Mouse (Mus musculus) neural tube, embryonic 11.5 days (tissue): ENCODE measurements around the gene Prdm10. TPM values are rescaled to one million over a fixed set of nuclear protein-coding genes. Genes with fewer than 3 reads are reported as not detected.

ENCODE experiments used
- ATAC-seq: fragments of 200-750 bp; cut with Nextera tagmentation; 2 replicates; pipeline ENCODE4 v1.8.0; 2017; ENCODE audit warnings: moderate number of reproducible peaks, mild to moderate bottlenecking, moderate TSS enrichment, moderate library complexity; ENCODE audit not compliant: insufficient read depth, low FRiP score, low TSS enrichment
- DNase-seq: peaks from one replicate; pipeline ENCODE4 v3.0.0-alpha.2; 2015; ENCODE audit warnings: low spot score
- H3K27ac ChIP-seq: fragments of 300-500 bp; sonication (generic); 2 replicates; pipeline ENCODE4 v1.5.1; 2014; ENCODE audit warnings: low read depth, mild to moderate bottlenecking, low read length
- H3K27me3 ChIP-seq: fragments of 300-500 bp; sonication (generic); 2 replicates; pipeline ENCODE4 v1.6.1; 2014; ENCODE audit warnings: mild to moderate bottlenecking, low read length, mixed read lengths; ENCODE audit not compliant: control insufficient read depth, insufficient read depth
- H3K36me3 ChIP-seq: fragments of 300-500 bp; sonication (generic); 2 replicates; pipeline ENCODE4 v1.6.1; 2014; ENCODE audit warnings: mild to moderate bottlenecking, low read length, moderate library complexity, mixed read lengths; ENCODE audit not compliant: control insufficient read depth, insufficient read depth
- H3K4me1 ChIP-seq: fragments of 300-500 bp; sonication (generic); 2 replicates; pipeline ENCODE4 v1.6.1; 2014; ENCODE audit warnings: low read length, mixed read lengths; ENCODE audit not compliant: control insufficient read depth, insufficient read depth
- H3K4me2 ChIP-seq: fragments of 300-500 bp; sonication (generic); 2 replicates; pipeline ENCODE4 v1.6.1; 2014; ENCODE audit warnings: low read depth, mild to moderate bottlenecking, moderate library complexity
- H3K4me3 ChIP-seq: fragments of 300-500 bp; sonication (generic); 2 replicates; pipeline ENCODE4 v1.5.1; 2014; ENCODE audit warnings: low read depth, low read length
- H3K9ac ChIP-seq: fragments of 300-500 bp; sonication (generic); 2 replicates; pipeline ENCODE4 v1.6.1; 2014; ENCODE audit warnings: mild to moderate bottlenecking, low read length
- H3K9me3 ChIP-seq: fragments of 300-500 bp; sonication (generic); 2 replicates; pipeline ENCODE4 v1.6.1; 2016; ENCODE audit warnings: low read length; ENCODE audit not compliant: control insufficient read depth
- WGBS: fragments of 180-500 bp; shearing (Covaris S2); extraction: QIAGEN DNeasy Blood & Tissue Kit; methylation state at CpG from one replicate; pipeline ENCODE4 v1.1.7; 2014; 5-methylcytosine and 5-hydroxymethylcytosine counted together
- polyA plus RNA-seq: library from polyadenylated mRNA; unstranded; fragments of >200 nt; fragmentation: Nextera tagmentation; extraction: Ambion mirVana; gene quantifications from 2 replicates; pipeline ENCODE4 v1.2.1, GENCODE M21; 2014

Prdm10 gene
- polyA plus RNA-seq, 1 experiment from 2014 or later: 9.2 TPM

- no peaks in the 10 kb centered on the region for H3K9me3 ChIP-seq
- ATAC-seq (no peak), DNase-seq (no peak)
- no peak overlapping the region for H3K27ac ChIP-seq
- H3K4me2 ChIP-seq: no peak overlapping the region
- H3K4me3 ChIP-seq: no peak overlapping the region
- H3K36me3 ChIP-seq: no peaks in the 10 kb centered on the region
- H3K27me3 ChIP-seq: no peaks in the 10 kb centered on the region
- H3K4me1 ChIP-seq: no peaks in the 10 kb centered on the region
- no peak overlapping the region for H3K9ac ChIP-seq
- WGBS: 87% methylated on average over 7 of the region's 7 CpGs
Measured at GRCm38 (mm10) chr9:31254697-31255004, 25.7 kb upstream of the Prdm10 start.

- Histone ChIP-seq H3K4me2 (no peak overlapping the region), H3K9ac (no peak overlapping the region), H3K27ac (no peak overlapping the region), H3K4me3 (no peak overlapping the region), H3K27me3 (no peaks in the 10 kb centered on the region), H3K4me1 (no peaks in the 10 kb centered on the region), H3K36me3 (no peaks in the 10 kb centered on the region), H3K9me3 (no peaks in the 10 kb centered on the region)
- 91% methylated on average over 7 of the region's 7 CpGs for WGBS
- DNase-seq (no peak), ATAC-seq (no peak)
Measured at GRCm38 (mm10) chr9:31255953-31256352, 24.4 kb upstream of the Prdm10 start.

GRCm38 (mm10) chr9:31258237-31258636 is 22.1 kb upstream of the Prdm10 start:
- H3K27me3 ChIP-seq: no peaks in the 10 kb centered on the region
- H3K9ac ChIP-seq: no peak overlapping the region
- no peak overlapping the region for H3K27ac ChIP-seq
- no peak overlapping the region for H3K4me3 ChIP-seq
- no peaks in the 10 kb centered on the region for H3K9me3 ChIP-seq
- WGBS: 83% methylated on average over 3 of the region's 3 CpGs
- no peak for ATAC-seq
- H3K36me3 ChIP-seq: no peaks in the 10 kb centered on the region
- H3K4me1 ChIP-seq: no peaks in the 10 kb centered on the region
- no peak overlapping the region for H3K4me2 ChIP-seq
- DNase-seq: no peak

- Histone ChIP-seq H3K27ac (no peak overlapping the region), H3K4me3 (no peak overlapping the region), H3K9ac (no peak overlapping the region), H3K4me1 (no peaks in the 10 kb centered on the region), H3K4me2 (no peak overlapping the region), H3K36me3 (no peaks in the 10 kb centered on the region), H3K27me3 (no peaks in the 10 kb centered on the region), H3K9me3 (no peaks in the 10 kb centered on the region)
- ATAC-seq (no peak), DNase-seq (no peak)
- 67% methylated on average over 4 of the region's 4 CpGs for WGBS
Measured at GRCm38 (mm10) chr9:31260219-31260618, 20.1 kb upstream of the Prdm10 start.

- no peaks in the 10 kb centered on the region for H3K4me1 ChIP-seq
- no peak overlapping the region for H3K4me3 ChIP-seq
- no peak for ATAC-seq
- H3K27me3 ChIP-seq: no peaks in the 10 kb centered on the region
- no peak for DNase-seq
- 38% methylated on average over 4 of the region's 4 CpGs for WGBS
- no peak overlapping the region for H3K27ac ChIP-seq
- no peaks in the 10 kb centered on the region for H3K9me3 ChIP-seq
- H3K9ac ChIP-seq: no peak overlapping the region
- H3K4me2 ChIP-seq: no peak overlapping the region
- H3K36me3 ChIP-seq: no peaks in the 10 kb centered on the region
Measured at GRCm38 (mm10) chr9:31262226-31263105, 17.9 kb upstream of the Prdm10 start.

GRCm38 (mm10) chr9:31266013-31266659 is 14.2 kb upstream of the Prdm10 start:
- Histone ChIP-seq H3K9me3 (no peaks in the 10 kb centered on the region), H3K9ac (no peak overlapping the region), H3K27me3 (no peaks in the 10 kb centered on the region), H3K4me3 (no peak overlapping the region), H3K4me1 (no peaks in the 10 kb centered on the region), H3K27ac (no peak overlapping the region), H3K4me2 (no peak overlapping the region), H3K36me3 (no peaks in the 10 kb centered on the region)
- 76% methylated on average over 5 of the region's 5 CpGs for WGBS
- ATAC-seq (no peak), DNase-seq (no peak)

- Histone ChIP-seq H3K27me3 (no peaks in the 10 kb centered on the region), H3K9me3 (no peaks in the 10 kb centered on the region), H3K36me3 (no peaks in the 10 kb centered on the region), H3K4me1 (no peaks in the 10 kb centered on the region), H3K4me2 (no peak overlapping the region), H3K27ac (no peak overlapping the region), H3K9ac (no peak overlapping the region), H3K4me3 (no peak overlapping the region)
- ATAC-seq (no peak), DNase-seq (no peak)
- WGBS: 73% methylated on average over 8 of the region's 8 CpGs
Measured at GRCm38 (mm10) chr9:31271221-31272015, 8.9 kb upstream of the Prdm10 start.

GRCm38 (mm10) chr9:31272160-31272559 is 8.2 kb upstream of the Prdm10 start:
- 66% methylated on average over 4 of the region's 4 CpGs for WGBS
- H3K4me3 ChIP-seq: no peak overlapping the region
- H3K9ac ChIP-seq: no peak overlapping the region
- DNase-seq: no peak
- no peak overlapping the region for H3K27ac ChIP-seq
- H3K4me2 ChIP-seq: no peak overlapping the region
- H3K36me3 ChIP-seq: no peaks in the 10 kb centered on the region
- no peaks in the 10 kb centered on the region for H3K27me3 ChIP-seq
- H3K9me3 ChIP-seq: no peaks in the 10 kb centered on the region
- H3K4me1 ChIP-seq: no peaks in the 10 kb centered on the region
- no peak for ATAC-seq
